Comparison of ENCODE assay signal across 11 mouse cellular contexts in genomic region chr4:115963751-115964150, GRCm38 (mm10). TPM values are rescaled to one million over a fixed set of nuclear protein-coding genes. Genes with fewer than 3 reads are reported as not detected.
DNase-seq lines count a peak whose midpoint lies in the region; ATAC-seq lines count a peak whose summit lies in the region.
"Had no signal": no experiment of that assay in that cellular context is flagged by ENCODE, and none has a peak within 500 bp of the region (broad histone marks: within the 10 kb centered on the region; RNA-seq: fewer than 3 reads in every experiment).

No protein-coding gene starts in this region.

- H3K4me3 ChIP-seq in heart, embryonic 12.5 days = no peak overlapping the region; the same call in 1 of the 2 replicates
- no peak overlapping the region for H3K4me3 ChIP-seq in lung, embryonic 15.5 days
- peak overlapping the region; percentile 63 for H3K4me3 ChIP-seq in limb, embryonic 12.5 days (replicated peaks)

- intact Hi-C loops in heart, postnatal 25 days (cut with DNase I) = no loop called here

- DNase-seq in heart, postnatal 25 days (ENCODE audit: low spot score) = no peak
- DNase-seq in lung, postnatal 25 days (ENCODE audit: low spot score) = no peak
- no peak for DNase-seq in c-Kit-positive CD71-positive TER-119-positive erythroid progenitor cells, embryonic 14.5 days (ENCODE audit: low spot score)
- DNase-seq: heart, adult 11 months; kidney, adult 11 months had no signal

- 0 out of 2 replicates have a peak overlapping the region, but pooled peaks have one; percentile 3 for H3K4me2 ChIP-seq in heart, embryonic 12.5 days
- H3K4me2 ChIP-seq in lung, embryonic 15.5 days = peak overlapping the region; percentile 94
- peak overlapping the region; percentile 94 for H3K4me2 ChIP-seq in limb, embryonic 12.5 days

- H3K4me1 ChIP-seq in heart, embryonic 12.5 days (replicated peaks) = 0 out of 2 replicates have a peak, but pooled peaks cover 16% of the 10 kb centered on the region
- peaks cover 18% of the 10 kb centered on the region for H3K4me1 ChIP-seq in lung, embryonic 15.5 days
- H3K4me1 ChIP-seq in limb, embryonic 12.5 days (replicated peaks) = peaks cover 28% of the 10 kb centered on the region

- no peak overlapping the region for H3K27ac ChIP-seq in heart, embryonic 12.5 days (ENCODE audit: poor library complexity, severe bottlenecking)
- H3K27ac ChIP-seq in lung, embryonic 15.5 days = no peak overlapping the region
- no peak overlapping the region for H3K27ac ChIP-seq in limb, embryonic 12.5 days

- no peaks in the 10 kb centered on the region for H3K36me3 ChIP-seq in heart, embryonic 12.5 days
- no peaks in the 10 kb centered on the region for H3K36me3 ChIP-seq in lung, embryonic 15.5 days
- no peaks in the 10 kb centered on the region for H3K36me3 ChIP-seq in limb, embryonic 12.5 days

- ATAC-seq in heart, embryonic 12.5 days (ENCODE audit: insufficient number of reproducible peaks, low FRiP score) = no peak
- no peak for ATAC-seq in lung, embryonic 15.5 days (ENCODE audit: borderline replicate concordance, extremely low read depth, low FRiP score, low TSS enrichment)
- no peak for ATAC-seq in limb, embryonic 12.5 days (ENCODE audit: insufficient number of reproducible peaks, insufficient read depth, low FRiP score, low TSS enrichment, low read depth)
- ATAC-seq in CD4-positive, CD25-positive, alpha-beta regulatory T cell, adult 4 months = no peak

- WGBS in heart, embryonic 12.5 days = 19% methylated on average over 6 of the region's 6 CpGs
- WGBS in lung, embryonic 15.5 days = 26% methylated on average over 6 of the region's 6 CpGs
- WGBS in limb, embryonic 12.5 days = 9% methylated on average over 6 of the region's 6 CpGs

- no peaks in the 10 kb centered on the region for H3K9me3 ChIP-seq in heart, embryonic 12.5 days (replicated peaks)
- no peaks in the 10 kb centered on the region for H3K9me3 ChIP-seq in lung, embryonic 15.5 days
- no peaks in the 10 kb centered on the region for H3K9me3 ChIP-seq in limb, embryonic 12.5 days

- H3K27me3 ChIP-seq in heart, embryonic 12.5 days (replicated peaks) = peaks cover 96% of the 10 kb centered on the region
- H3K27me3 ChIP-seq in lung, embryonic 15.5 days = peaks cover 85% of the 10 kb centered on the region
- H3K27me3 ChIP-seq in limb, embryonic 12.5 days = peaks cover 99% of the 10 kb centered on the region

- no peak overlapping the region for H3K9ac ChIP-seq in heart, embryonic 12.5 days
- H3K9ac ChIP-seq in lung, embryonic 15.5 days = no peak overlapping the region
- no peak overlapping the region for H3K9ac ChIP-seq in limb, embryonic 12.5 days (replicated peaks)

RNA-seq across cellular contexts. Expression of gene Dmbx1, which starts 24.0 kb away (rescaled TPM):
- polyA plus RNA-seq in heart, embryonic 12.5 days (2016; fragmentation: Nextera tagmentation; extraction: Ambion mirVana) = 0.04 TPM in 1 of 2 replicates, not detected in the other
- total RNA-seq in heart, postnatal 25 days (2021) = not detected
- 0.05 TPM in 1 of 2 replicates, not detected in the other for polyA plus RNA-seq in lung, embryonic 15.5 days (2015; fragmentation: Nextera tagmentation; extraction: Ambion mirVana)
- 0.08 and 0.13 TPM in 2 replicates for polyA plus RNA-seq in limb, embryonic 12.5 days (2016; fragmentation: Nextera tagmentation; extraction: Ambion mirVana)
- polyA plus RNA-seq in CD4-positive, CD25-positive, alpha-beta regulatory T cell, adult 4 months (2017; shearing (Covaris generic)) = not detected
- total RNA-seq: monocyte, adult 5-6 weeks had no signal
- polyA plus RNA-seq: liver, embryonic 11.5 days had no signal

RNA-seq across cellular contexts. Expression of gene Faah, which starts 54.0 kb away (rescaled TPM):
- 1.3 and 1.5 TPM in 2 replicates for polyA plus RNA-seq in heart, embryonic 12.5 days (2016; fragmentation: Nextera tagmentation; extraction: Ambion mirVana)
- under 1 TPM; 0.13 to 0.17 TPM for total RNA-seq in heart, postnatal 25 days (2021)
- 8.9 and 10.2 TPM in 2 replicates for polyA plus RNA-seq in lung, embryonic 15.5 days (2015; fragmentation: Nextera tagmentation; extraction: Ambion mirVana)
- 0.81 and 1.1 TPM in 2 replicates for polyA plus RNA-seq in limb, embryonic 12.5 days (2016; fragmentation: Nextera tagmentation; extraction: Ambion mirVana)
- 10 to 100 TPM; 48.1 to 85.6 TPM for polyA plus RNA-seq in CD4-positive, CD25-positive, alpha-beta regulatory T cell, adult 4 months (2017; shearing (Covaris generic))

Comparison
In these comparisons a context has a peak if more than half of its experiments do, and no peak if none do; other contexts are left out.
1. H3K4me2 ChIP-seq: peak in every context shown above with its lines; median percentile 94 in lung, embryonic 15.5 days; 94 in limb, embryonic 12.5 days; 3 in heart, embryonic 12.5 days.